Mouse (Mus musculus): ENCODE data around the gene Ren1.

- TF ChIP-seq CTCF (IDR thresholded peaks at IDR 0.05; ENCODE audit: low read depth, low read length), result no peak
- no peak for TF ChIP-seq GATA2 (IDR thresholded peaks at IDR 0.05; ENCODE audit: borderline replicate concordance, low read depth, low read length)
These were observed 47.8 kb upstream of the Ren1 start for GRCm38 (mm10) chr1:133302540-133302939.
